Mouse (Mus musculus): Measurements from ENCODE around the gene 4921504E06Rik.

- TF ChIP-seq CTCF (IDR thresholded peaks at IDR 0.05; ENCODE audit: low read depth): no peak
- no peak for TF ChIP-seq EP300 (optimal IDR thresholded peaks at IDR 0.05)
Measured at GRCm38 (mm10) chr2:19490262-19490661, 63.5 kb downstream of the 4921504E06Rik start.

All from stomach, postnatal 0 days (tissue).